Mouse (Mus musculus) thymus, postnatal 10 days (tissue): ENCODE results near the gene Slc22a23.

Source experiments
- DNase-seq, 2 experiments: peaks; one replicate each; pipeline ENCODE4 v3.0.0; 2021; ENCODE audit warnings: low spot score in 2 of 2

Slc22a23 gene

DNA sequence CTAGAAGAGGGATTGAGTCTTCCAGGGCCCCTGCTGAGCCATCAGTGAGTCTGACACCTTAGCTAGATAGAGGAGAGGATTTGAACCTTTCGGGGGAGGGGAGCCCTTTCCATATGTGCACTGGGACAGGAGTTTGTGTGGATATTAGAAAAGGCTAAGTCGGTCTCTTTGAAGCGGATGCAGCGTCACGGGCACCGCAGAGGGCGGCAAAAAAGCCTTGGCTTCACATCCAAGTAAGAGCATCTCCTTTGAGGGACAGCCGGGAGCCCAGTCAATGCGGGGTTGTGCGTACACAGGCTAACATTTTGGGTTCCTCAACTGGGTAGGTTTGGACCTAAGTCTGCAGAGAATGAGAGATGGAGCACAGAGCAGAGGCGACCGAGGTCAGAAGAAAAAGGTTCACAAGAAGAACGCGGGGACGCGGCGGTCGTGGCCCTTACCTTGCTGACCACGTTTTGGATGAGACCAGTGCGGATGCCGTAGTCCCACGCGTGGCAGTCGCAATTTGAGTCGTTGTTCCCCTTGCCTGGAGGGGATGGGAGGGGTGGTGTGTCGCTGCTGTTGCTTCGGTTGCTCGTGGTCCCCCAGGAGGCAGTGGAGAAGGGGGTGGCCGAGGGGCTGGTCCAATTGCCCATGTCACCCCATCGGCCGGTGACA lies 1.1 kb downstream of the Slc22a23 start:
- DNase-seq: no peak

DNA sequence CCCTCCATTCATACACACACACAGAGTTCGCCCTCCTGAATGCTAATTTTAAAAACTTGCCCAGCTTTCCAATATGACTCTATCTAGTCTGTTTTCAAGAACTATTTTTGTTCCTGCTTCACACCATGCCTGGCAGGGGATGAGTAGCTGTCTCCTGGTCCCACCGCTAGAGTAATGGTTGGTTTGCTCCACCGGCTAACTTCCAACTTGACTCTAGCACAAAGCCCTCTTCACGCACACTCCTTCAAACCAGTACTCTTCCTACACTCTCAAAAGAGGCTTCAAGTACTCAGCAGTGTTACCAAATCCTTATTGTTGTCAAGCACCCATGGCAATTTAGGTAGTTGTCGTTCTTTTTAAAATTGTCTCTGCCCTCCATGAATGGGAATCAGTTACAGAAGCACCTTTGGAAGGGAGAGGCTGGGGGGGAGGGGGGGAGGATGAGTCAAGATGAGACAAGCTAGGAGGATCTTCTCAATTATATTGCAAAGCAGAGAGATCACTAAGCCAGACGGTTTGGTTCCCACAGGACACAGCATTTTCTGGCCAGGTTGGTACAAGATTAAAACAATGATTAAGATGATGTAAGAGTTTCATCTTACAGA lies 2.6 kb downstream of the Slc22a23 start:
- no peak for DNase-seq

- DNase-seq: no peak
These were observed 8.1 kb downstream of the Slc22a23 start for GRCm38 (mm10) chr13:34336895-34337294.

DNA sequence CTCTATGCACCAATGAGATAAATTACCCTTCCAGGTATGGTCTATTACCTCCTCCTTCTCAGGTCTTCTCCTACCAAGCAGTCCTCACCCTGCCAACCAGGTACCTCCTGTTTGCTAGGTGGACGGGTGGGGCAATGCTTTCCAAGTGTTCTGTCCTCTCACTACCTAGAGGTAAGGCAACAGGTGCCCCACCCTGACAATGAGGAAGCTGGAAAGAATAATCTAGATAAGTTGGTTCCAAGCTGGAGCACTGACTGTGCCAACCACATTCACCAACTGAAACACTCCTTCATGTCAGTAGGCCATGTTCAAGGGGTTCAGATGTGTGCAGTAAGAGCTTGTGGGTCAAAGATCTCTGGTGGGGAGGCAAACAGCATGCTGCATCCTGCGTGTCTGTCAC lies 10.1 kb downstream of the Slc22a23 start:
- no peak for DNase-seq

DNA sequence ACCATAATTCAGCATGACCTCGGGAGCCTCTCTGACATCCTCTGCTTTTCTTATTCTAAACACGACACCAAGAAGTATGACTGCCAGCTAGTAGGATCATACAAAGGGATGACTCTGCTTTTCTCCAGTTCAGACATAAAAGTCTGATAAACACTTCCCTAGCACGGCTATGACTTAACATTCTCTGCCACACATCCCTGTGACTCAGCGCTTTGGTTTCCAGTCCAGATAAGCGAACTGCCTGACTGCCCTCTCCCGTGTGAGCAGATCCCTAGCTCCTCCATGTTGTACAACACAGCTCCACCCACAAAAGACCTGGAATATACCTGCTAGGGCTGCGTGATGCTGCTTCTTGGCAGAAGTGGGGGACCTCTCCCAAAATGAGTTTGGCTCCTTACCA lies 12.2 kb downstream of the Slc22a23 start:
- no peak for DNase-seq

DNA sequence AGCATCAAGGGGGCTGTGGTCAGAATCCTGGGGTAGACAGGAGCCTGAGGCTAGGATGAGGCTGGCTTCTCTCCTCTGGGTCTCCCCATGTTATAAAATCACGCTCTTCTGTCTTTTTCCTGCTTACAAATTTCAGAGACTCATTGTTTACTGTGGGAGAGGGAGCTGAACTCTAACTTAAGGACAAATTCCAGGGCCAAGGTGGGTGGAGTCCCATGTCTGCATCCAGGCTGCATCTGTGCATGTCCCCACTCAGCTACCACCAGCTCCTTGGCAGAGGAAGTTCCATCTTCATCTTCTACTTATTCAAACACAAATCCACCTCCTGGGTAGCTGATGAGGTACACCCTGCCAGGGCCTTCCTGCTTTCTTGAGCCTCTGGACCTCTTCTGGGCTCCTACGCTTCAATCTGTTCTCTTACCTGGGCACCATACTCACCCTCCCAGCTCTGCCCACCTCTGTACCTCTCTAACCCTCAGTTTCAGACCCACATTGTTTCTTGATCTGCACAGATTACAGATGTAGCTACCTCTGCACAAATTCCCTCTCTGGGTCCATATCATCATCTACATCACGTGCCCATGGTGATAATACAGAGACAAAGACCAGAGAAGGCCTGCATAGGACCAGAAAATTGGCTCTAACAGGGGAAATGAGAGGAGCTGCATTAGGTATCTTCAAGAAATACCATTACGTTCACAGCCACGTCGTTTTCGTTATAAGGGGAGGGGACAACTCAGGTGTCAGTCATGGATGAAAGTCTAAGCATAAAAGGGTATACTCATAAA lies 13.4 kb downstream of the Slc22a23 start:
- no peak for DNase-seq

- DNase-seq: no peak
These were observed 15.4 kb downstream of the Slc22a23 start for GRCm38 (mm10) chr13:34329589-34329988.

DNA sequence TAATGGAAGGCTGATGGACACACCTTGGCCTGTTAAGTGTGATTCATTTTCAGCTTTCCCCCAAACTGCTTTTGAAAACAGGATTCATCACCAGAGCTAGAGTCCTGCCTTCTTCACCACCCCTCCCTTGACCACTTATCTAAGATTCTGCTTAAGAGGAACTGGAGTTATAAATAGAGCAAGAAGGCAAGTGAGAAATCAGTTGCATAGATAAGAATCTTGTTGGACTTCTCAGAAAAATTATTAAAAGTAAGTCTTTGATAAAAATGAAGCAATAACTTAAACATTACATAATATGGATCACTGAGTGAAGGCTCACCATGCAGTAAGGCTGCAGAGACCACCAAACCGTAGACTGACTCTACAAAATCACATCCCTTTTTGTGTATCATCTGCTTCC lies 18.0 kb downstream of the Slc22a23 start:
- DNase-seq: no peak

GRCm38 (mm10) chr13:34323361-34323760 lies 21.6 kb downstream of the Slc22a23 start:
- no peak for DNase-seq

DNA sequence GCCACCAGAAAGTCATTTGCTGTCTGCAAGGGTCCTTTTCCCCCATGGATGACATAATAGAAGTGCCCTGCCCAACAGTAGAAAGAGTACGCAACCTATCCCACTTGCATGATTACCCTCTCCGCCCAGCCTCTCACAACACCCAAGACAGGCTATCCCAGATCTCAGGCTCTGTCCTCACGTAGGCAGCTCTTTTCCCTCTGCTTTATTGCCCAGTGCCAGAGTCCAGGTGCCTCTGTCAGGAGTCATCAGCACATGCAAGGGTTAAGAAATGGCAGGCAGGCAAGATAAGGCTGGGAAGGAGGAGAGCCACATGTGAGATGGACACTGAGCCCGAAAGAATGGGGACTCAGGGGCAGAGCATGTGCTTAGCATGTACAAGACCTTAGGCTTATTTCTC lies 24.5 kb downstream of the Slc22a23 start:
- DNase-seq: no peak

GRCm38 (mm10) chr13:34317051-34317450 lies 27.9 kb downstream of the Slc22a23 start:
- DNase-seq: no peak

DNA sequence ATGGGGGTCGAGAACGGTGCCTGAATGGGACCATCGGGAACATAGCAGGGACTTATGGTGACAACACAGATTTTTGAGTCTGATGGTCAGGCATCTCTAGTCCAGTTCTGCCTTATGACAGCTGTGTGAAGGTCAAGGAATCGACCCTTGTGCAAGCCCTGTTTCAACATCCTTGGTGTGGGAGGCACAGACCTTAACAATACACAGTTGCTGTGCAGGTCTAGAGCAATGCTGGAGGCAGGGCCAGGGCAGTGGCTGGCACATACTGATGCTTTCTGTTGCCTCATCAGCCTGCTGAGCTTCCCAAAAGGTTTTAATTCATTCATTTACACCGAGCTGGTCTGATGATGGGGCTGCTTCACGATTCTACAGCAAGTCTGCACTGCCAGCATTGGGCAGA lies 28.5 kb downstream of the Slc22a23 start:
- DNase-seq: no peak

DNA sequence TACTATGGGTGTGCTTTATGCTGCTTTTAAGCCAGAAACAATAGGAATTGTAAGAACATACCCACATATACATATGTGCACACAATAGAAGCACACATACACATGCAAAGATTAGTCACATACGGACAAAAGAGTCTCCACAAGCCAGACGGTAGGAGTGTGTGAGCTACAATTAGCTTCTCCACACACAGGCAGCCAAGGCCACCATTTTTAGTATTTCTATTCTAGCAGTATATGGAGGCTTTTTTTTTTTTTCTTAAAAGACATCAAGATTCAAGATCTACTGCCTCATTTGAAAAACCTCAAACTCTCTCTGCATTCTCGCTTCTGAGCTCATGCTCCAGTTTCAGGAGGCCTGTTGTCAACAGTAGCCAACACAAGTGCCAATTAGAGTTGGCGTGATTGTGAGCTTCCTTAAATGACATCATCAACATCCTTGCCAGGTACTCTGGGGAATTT lies 31.9 kb downstream of the Slc22a23 start:
- no peak for DNase-seq

GRCm38 (mm10) chr13:34312346-34313002 lies 32.5 kb downstream of the Slc22a23 start:
- DNase-seq: no peak

GRCm38 (mm10) chr13:34311593-34311992 lies 33.4 kb downstream of the Slc22a23 start:
- no peak for DNase-seq

- DNase-seq: no peak
These were observed 36.4 kb downstream of the Slc22a23 start for GRCm38 (mm10) chr13:34308604-34308927.

- no peak for DNase-seq
These were observed 37.0 kb downstream of the Slc22a23 start for GRCm38 (mm10) chr13:34307696-34308603.

DNA sequence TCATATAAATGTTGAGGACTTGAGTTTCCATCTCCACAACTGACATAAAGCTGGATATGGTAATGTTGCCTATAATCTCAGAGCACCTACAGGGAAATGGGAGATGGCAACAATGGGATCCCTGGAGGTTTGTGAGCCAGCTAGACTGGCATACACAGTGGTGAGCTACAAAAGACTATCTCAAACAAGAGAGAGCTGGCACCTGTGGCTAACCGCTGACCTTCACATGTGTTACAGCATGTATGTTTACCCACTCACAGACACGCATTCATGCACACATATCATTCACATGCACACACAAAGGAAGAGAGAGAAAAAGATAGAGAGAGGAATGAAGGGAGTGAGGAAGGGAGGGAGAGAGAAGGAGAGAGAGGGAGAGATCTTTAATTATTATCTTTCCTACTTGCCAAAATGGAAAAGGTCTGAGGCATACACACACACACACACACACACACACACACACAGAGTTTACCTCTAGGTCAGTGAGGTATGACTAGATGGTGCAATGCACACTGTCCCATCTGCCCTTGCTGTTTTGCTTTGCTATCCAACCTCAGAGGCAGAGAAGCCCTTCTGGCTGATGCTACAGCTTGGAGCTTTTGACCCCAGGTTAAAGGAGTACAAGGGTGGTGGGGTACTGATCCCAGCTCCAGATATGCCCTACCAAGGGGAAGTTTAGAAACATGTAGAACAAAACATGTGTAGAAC lies 38.9 kb downstream of the Slc22a23 start:
- DNase-seq: no peak

DNA sequence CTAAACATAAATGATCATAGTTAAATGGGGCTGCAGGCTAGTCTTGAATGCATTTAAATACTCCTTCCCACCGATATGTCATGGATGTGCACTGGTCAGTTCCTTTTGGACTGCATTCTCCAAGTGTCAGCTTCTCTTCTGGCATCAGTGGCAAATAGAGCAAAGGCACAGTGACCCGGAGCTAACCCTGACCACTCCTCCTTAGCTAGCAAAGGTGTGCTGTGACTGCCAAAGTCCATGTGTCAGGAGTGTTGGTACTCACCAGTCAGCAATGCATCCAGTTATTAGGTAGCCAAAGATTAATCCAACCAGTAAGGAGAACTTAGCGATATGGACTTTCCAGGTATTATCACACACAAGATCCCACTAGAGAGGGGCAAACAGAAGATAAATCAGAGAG lies 40.1 kb downstream of the Slc22a23 start:
- DNase-seq: no peak

- DNase-seq: no peak
These were observed 41.5 kb downstream of the Slc22a23 start for GRCm38 (mm10) chr13:34303386-34304016.
